Mouse (Mus musculus): ENCODE results near the gene Dqx1. TPM values are rescaled to one million over a fixed set of nuclear protein-coding genes. Genes with fewer than 3 reads are reported as not detected.

Dqx1 gene
- total RNA-seq, 2 experiments from 2014 or later, result 0.20 to 0.87 TPM

DNA sequence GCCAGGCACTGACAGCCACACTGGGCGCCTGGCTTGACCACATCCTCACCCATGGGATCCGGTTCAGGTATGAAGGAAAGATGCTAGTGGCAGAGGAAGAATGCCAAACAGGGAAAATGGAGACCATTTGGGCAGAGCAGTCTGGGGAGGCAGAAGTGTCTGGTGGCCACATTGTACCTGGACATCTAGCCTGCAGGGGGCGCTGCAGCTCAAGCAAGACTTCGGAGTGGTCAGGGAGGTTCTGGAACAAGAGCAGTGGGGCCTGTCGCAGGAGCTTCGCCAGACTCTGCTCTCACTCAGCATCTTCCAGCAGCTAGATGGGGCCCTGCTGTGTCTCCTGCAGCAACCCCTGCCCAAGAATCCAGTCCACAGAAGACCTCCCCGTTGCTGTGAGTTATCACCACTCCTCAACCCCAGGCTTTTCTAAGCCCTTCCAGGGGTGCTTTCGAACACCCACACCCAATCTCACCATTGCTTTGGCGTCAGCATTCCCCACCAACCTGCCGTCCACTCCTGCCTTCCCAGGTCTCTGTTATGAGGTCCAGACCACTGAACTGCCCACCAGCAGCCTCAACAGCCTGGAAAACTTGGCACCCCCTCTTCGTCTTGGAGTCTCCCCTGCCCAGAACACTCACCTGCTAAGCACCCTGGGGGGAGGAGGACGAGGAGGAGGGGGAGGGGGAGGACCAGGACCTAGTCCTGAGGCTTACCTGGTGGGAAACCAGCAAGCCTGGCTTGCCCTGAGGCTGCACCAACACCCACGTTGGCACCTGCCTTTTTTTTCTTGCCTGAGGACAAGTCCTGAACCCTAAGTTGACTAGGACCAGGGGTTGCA lies 50.1 kb downstream of the Dqx1 start:
- peak; percentile 71 to 83 for DNase-seq

DNA sequence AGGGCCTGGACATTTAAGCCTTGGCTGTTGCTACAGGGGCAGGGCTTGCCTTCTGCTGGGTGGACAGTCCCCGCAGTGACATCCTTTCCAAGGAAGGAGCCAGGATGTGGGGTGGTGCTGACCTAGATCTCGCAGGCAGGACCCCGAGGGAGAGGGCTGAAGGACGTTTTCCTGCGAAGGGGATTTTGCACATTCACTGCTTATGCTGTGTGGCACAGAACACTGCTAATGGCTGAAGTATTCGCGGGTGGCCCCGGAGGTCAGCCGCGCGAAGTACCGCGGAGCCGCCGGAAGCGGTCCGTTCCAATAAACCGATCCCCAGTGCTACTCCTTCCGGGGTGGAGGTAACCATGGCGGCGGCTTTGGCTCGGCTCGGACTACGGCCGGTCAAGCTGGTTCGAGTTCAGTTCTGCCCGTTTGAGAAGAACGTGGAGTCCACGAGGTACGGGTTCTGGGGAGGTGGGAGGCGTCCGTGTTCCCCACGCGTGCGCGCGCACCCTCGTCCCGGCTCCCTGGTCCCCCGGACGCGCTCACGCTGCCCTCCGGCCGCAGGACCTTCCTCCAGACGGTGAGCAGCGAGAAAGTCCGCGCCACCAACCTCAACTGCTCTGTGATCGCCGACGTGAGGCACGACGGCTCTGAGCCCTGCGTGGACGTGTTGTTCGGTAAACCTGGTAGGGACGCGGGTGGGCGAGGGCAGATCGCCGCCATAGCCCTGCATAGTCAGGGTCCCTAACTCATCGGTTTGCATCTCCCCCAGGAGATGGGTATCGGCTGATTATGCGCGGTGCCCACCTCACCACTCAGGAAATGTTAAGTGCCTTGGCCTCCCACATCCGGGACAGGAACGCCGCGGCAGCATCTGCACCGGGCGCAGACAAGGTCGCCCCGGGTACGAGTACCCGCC lies 51.4 kb downstream of the Dqx1 start, which contains the start of gene Mrpl53:
TSS of gene Mrpl53 (plus strand) at position 279 of the 907 bp plus-strand sequence.
- DNase-seq, result peak; percentile 85 to 91

DNA sequence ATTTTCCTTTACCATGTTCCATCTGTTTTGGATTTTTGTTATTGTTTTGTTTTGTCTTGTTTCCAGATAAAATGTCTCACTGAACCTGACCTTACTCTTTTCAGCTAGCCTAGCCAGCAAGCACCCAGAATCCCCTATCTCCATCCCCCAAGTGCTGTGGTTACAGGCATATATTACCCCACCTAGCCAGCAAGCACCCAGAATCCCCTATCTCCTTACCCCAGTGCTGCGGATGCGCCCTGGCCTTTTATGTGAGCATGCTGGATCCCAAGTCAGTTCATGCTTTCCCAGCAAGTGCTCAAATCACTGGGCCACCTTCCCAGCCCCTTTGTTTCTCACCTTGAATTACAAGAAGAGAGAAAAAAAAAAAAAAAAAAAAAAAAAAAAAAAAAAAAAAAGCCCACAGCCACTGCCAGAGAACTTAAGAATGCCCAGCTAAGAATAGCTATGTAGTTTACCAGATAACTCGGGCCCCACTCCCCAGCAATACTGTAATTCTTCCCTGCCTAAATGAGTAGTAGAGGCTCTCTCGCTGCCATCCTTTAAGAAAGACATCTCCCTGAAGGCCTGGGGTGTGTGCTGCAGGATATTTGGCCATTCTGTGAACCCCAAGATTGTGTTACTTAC lies 54.0 kb downstream of the Dqx1 start:
- no peak for DNase-seq

DNA sequence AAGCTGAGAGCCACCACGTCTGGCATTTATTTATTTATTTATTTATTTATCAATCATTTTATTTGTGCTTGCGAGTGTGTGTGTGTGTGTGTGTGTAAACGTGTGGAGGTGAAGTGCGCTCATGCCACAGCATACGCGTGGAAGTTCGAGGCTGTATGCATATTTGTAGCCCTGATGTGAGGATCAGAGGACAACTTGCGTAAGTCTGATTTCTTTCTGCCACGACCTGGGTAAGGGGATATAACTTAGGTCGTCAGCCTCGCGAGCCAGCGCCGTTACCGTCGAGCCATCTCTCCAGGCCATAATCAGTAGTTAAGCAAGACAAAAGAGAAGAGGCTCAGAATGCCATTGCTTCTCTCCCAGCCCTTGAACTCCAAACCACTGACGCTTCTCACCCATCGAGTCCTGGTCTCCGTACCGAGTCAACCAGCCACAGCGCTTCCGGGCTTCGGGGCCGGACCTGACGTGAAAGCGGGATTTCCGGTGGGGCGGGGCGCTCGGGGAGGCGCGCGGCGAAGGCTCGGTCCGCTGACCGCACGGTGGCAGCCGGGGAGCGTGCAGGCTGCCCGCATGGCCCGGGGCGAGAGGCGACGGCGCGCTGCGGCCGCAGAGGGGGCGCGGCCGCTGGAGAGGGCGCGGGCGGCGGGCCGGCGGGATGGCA lies 57.5 kb downstream of the Dqx1 start, which contains the start of gene Mogs:
TSS of gene Mogs (plus strand) at position 486 of the 661 bp plus-strand sequence.
- DNase-seq, result peak; percentile 97

DNA sequence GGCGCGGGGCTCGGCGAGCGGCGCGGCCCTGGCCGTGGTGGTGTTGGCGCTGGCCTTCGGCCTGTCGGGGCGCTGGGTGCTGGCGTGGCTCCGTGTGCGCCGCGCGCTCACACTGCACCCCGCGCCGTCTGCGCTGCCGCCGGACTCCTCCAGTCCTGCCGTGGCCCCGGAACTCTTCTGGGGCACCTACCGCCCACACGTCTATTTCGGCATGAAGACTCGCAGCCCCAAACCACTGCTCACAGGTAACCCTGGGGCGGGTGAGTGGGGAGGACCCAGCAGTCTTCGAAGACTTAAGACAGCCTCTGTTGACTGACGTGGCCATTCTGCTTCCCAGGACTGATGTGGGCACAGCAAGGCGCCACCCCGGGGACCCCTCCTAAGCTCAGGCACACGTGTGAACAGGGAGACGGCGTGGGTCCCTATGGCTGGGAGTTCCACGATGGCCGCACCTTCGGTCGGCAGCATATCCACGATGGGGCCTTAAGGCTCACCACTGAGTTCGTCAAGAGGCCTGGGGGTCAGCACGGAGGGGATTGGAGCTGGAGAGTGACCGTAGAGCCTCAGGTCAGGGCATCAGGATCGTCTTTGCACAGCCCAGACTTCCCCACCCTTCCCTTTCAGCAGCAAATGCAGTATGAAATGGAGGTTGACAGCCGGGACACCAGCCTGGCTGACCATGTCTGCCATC lies 58.2 kb downstream of the Dqx1 start:
- DNase-seq, result no peak

DNA sequence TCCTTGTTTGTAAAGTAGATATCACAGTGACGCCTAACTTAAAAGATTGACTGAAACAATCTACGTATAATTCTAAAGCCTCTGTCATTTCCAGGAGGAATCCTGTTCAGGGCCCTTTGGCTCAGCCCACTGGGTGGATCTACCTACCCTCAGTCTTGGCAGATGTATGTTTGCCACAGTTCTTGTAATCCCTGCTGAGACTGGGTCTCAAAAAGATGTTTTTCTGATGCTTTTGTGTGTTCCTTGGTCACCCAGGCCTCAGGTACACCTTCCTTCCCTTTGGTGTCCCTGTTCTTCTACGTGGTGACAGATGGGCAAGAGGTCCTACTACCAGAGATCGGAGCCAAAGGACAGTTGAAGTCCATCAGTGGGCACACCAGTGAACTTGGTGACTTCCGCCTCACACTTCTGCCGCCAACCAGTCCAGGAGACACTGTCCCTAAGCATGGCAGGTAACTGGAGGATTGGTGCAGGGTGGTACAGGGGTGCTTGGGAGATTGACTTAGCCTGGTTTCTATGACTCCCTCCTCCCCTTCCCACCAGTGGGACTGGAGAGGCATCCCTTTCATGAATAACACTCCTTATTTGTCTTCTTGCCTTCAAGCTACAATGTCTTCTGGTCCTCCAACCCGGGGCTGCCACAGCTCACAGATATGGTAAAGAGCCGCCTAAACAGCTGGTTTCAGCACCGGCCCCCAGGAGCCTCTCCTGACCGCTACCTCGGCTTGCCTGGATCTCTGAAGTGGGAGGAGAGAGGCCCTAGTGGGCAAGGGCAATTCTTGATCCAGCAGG lies 58.9 kb downstream of the Dqx1 start:
- DNase-seq, result no peak

Small RNA genes lying within 50 kb of the gene (microRNA-seq; reads per million reads assigned to microRNA genes)
- gene Mir3470a (0 reads per million in 2 experiments), gene Mir7040 (0 to 0.27 reads per million in 2 experiments)

Other genes with a start within 250 kb of the Dqx1 start
- under 1 TPM; 0.12 to 0.15 TPM for gene Sema4f, start 118.1 kb upstream of the Dqx1 start, total RNA-seq (2021)
- under 1 TPM in 1 of 2 experiments, not detected in 1; 0.36 TPM for gene M1ap, start 110.9 kb upstream of the Dqx1 start, total RNA-seq (2021)
- gene Dok1, start 24.4 kb upstream of the Dqx1 start, total RNA-seq (2021), result 1 to 10 TPM; 2.7 to 4.7 TPM
- gene Loxl3, start 23.7 kb upstream of the Dqx1 start, total RNA-seq (2021), result 1 to 10 TPM; 1.7 to 2.3 TPM
- 10 to 100 TPM; 76.3 to 77.2 TPM for gene Aup1, start 3.3 kb upstream of the Dqx1 start, total RNA-seq (2021)
- 10 to 100 TPM; 31.2 to 32.7 TPM for gene Htra2, start 2.6 kb upstream of the Dqx1 start, total RNA-seq (2021)
- not detected for gene Tlx2, start 12.4 kb downstream of the Dqx1 start, total RNA-seq (2021)
- gene Pcgf1, start 20.0 kb downstream of the Dqx1 start, total RNA-seq (2021), result 1 to 10 TPM; 7.4 to 9.6 TPM
- gene Lbx2, start 28.5 kb downstream of the Dqx1 start, total RNA-seq (2021), result 1 to 10 TPM; 1.3 to 1.5 TPM
- gene Ccdc142, start 43.8 kb downstream of the Dqx1 start, total RNA-seq (2021), result 1 to 10 TPM; 1.3 to 1.5 TPM
- gene Gm42688, start 43.8 kb downstream of the Dqx1 start, total RNA-seq (2021), result 1 to 10 TPM in 1 of 2 experiments, under 1 TPM in 1; 0.89 to 1.2 TPM
- 100 to 1,000 TPM; 124 to 135 TPM for gene Mrpl53, start 51.2 kb downstream of the Dqx1 start, total RNA-seq (2021)
- 10 to 100 TPM in 1 of 2 experiments, 1 to 10 TPM in 1; 9.3 to 10.3 TPM for gene Mogs, start 57.7 kb downstream of the Dqx1 start, total RNA-seq (2021)
- gene Wbp1, start 63.7 kb downstream of the Dqx1 start, total RNA-seq (2021), result 10 to 100 TPM; 68.8 to 74.6 TPM
- 10 to 100 TPM; 11.9 to 15.7 TPM for gene Ino80b, start 67.6 kb downstream of the Dqx1 start, total RNA-seq (2021)
- gene Rtkn, start 77.6 kb downstream of the Dqx1 start, total RNA-seq (2021), result 1 to 10 TPM; 3.5 to 5.9 TPM
- gene Wdr54, start 98.6 kb downstream of the Dqx1 start, total RNA-seq (2021), result 1 to 10 TPM; 1.6 to 1.8 TPM
- gene 1700003E16Rik, start 98.6 kb downstream of the Dqx1 start, total RNA-seq (2021), result under 1 TPM; 0.12 to 0.18 TPM
- 100 to 1,000 TPM; 130 to 133 TPM for gene Dctn1, start 108.1 kb downstream of the Dqx1 start, total RNA-seq (2021)
- under 1 TPM in 1 of 2 experiments, not detected in 1; 0.08 TPM for gene Slc4a5, start 162.0 kb downstream of the Dqx1 start, total RNA-seq (2021)

Data from heart, adult 18-20 months (tissue).